Comparison of ENCODE assay signal across 9 mouse cellular contexts in the genomic region with DNA sequence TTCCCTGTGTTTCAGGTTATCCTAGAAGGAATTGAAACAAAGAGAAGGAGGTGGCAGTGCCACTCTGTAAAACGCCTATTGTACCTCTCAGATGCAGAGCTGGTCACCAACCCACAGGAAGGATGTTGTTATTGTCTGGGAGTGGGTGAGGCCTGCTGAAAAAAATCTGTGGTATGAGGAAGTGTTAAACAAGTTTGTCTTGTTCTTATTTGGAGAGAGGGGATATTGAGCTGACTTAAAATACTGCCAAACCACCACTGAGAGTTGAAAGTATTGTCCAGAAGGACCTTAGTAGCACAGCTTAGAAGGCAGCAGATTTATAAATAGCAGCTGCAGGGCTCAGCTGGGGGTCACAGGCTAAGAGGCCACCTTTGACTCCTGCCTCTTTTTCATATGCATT. TPM values are rescaled to one million over a fixed set of nuclear protein-coding genes. Genes with fewer than 3 reads are reported as not detected.
A peak's percentile ranks its signal among the peaks of the same experiment; 100 is the strongest.
DNase-seq lines count a peak whose midpoint lies in the region; ATAC-seq and TF ChIP-seq lines count a peak whose summit lies in the region.
"Had no signal": no experiment of that assay in that cellular context is flagged by ENCODE, and none has a peak within 500 bp of the region (broad histone marks: within the 10 kb centered on the region; RNA-seq: fewer than 3 reads in every experiment).

No protein-coding gene starts in this region.

- ATAC-seq in CD4-positive, CD25-positive, alpha-beta regulatory T cell, adult 4 months = peak; percentile 81
- 0 out of 2 replicates have a peak, but pooled peaks have one; percentile 31 for ATAC-seq in heart, embryonic 15.5 days (replicated peaks; ENCODE audit: insufficient number of reproducible peaks, insufficient read depth, low FRiP score, low read depth)
- no peak for ATAC-seq in midbrain, embryonic 12.5 days (ENCODE audit: low FRiP score, low read depth)
- ATAC-seq: forebrain, embryonic 14.5 days had no signal

- H3K4me2 ChIP-seq in heart, embryonic 15.5 days = no peak overlapping the region
- no peak overlapping the region for H3K4me2 ChIP-seq in midbrain, embryonic 12.5 days (replicated peaks)

- TF ChIP-seq CTCF in gastrocnemius, adult 2 months (IDR thresholded peaks at IDR 0.05) = no peak

- no peaks in the 10 kb centered on the region for H3K9me3 ChIP-seq in heart, embryonic 15.5 days (replicated peaks)
- H3K9me3 ChIP-seq in midbrain, embryonic 12.5 days = no peaks in the 10 kb centered on the region

- H3K27me3 ChIP-seq in heart, embryonic 15.5 days = no peaks in the 10 kb centered on the region
- H3K27me3 ChIP-seq in midbrain, embryonic 12.5 days = no peaks in the 10 kb centered on the region

- no peaks in the 10 kb centered on the region for H3K36me3 ChIP-seq in heart, embryonic 15.5 days
- no peaks in the 10 kb centered on the region for H3K36me3 ChIP-seq in midbrain, embryonic 12.5 days

- H3K4me3 ChIP-seq in gastrocnemius, adult 2 months = no peak overlapping the region
- no peak overlapping the region for H3K4me3 ChIP-seq in heart, embryonic 15.5 days
- H3K4me3 ChIP-seq in midbrain, embryonic 12.5 days = no peak overlapping the region

- H3K9ac ChIP-seq in heart, embryonic 15.5 days = no peak overlapping the region
- H3K9ac ChIP-seq in midbrain, embryonic 12.5 days (replicated peaks) = no peak overlapping the region

- H3K4me1 ChIP-seq in heart, embryonic 15.5 days (replicated peaks) = peaks cover 31% of the 10 kb centered on the region
- peaks cover 12% of the 10 kb centered on the region for H3K4me1 ChIP-seq in midbrain, embryonic 12.5 days

- intact Hi-C loops in gastrocnemius, adult 2 months (cut with DNase I) = no loop called here
- intact Hi-C loops in gastrocnemius, postnatal 36 days (cut with DNase I) = no loop called here
- intact Hi-C loops in left cerebral cortex, postnatal 36 days (cut with DNase I) = no loop called here

- WGBS in heart, embryonic 15.5 days = 14% methylated on average over 1 of the region's 1 CpGs
- 36% methylated on average over 1 of the region's 1 CpGs for WGBS in midbrain, embryonic 12.5 days

- peak overlapping the region; percentile 75 for H3K27ac ChIP-seq in gastrocnemius, adult 2 months
- peak overlapping the region; percentile 53 for H3K27ac ChIP-seq in heart, embryonic 15.5 days
- 0 out of 2 replicates have a peak overlapping the region, but pooled peaks have one; percentile 52 for H3K27ac ChIP-seq in midbrain, embryonic 12.5 days (replicated peaks)

- DNase-seq in gastrocnemius, adult 2 months = no peak
- no peak for DNase-seq in gastrocnemius, postnatal 36 days
- DNase-seq in left cerebral cortex, postnatal 36 days (ENCODE audit: low spot score in 2 of 2) = no peak
- DNase-seq in yolk sac, embryonic 10.5 days (ENCODE audit: low spot score) = no peak
- no peak for DNase-seq in spleen, adult 18-20 months

RNA-seq across cellular contexts. Expression of a gene that starts 25.9 kb away (rescaled TPM):
- total RNA-seq in gastrocnemius, adult 2 months (2021) = 1 to 10 TPM; 2.9 to 3.0 TPM
- 1 to 10 TPM; 2.0 to 2.3 TPM for total RNA-seq in gastrocnemius, postnatal 36 days (2021)
- 10 to 100 TPM; 30.9 to 36.6 TPM for polyA plus RNA-seq in CD4-positive, CD25-positive, alpha-beta regulatory T cell, adult 4 months (2017; shearing (Covaris generic))
- 9.5 and 10.1 TPM in 2 replicates for polyA plus RNA-seq in heart, embryonic 15.5 days (2015; fragmentation: Nextera tagmentation; extraction: Ambion mirVana)
- polyA plus RNA-seq in midbrain, embryonic 12.5 days (2016; fragmentation: Nextera tagmentation; extraction: Ambion mirVana) = 12.5 and 12.8 TPM in 2 replicates
- 1 to 10 TPM; 6.2 to 7.1 TPM for total RNA-seq in left cerebral cortex, postnatal 36 days (2021)
